Mouse (Mus musculus) ES-E14 (cell line): ENCODE measurements at regions not wholly inside any gene's neighbourhood (a gene's known extent, or its start where the extent isn't known, plus 50 kb on each side); places are given as distances from the start of the nearest gene placed in this dataset.

Experiments used
- CHD2 ChIP-seq: IDR thresholded peaks from 2 replicates; pipeline ENCODE4 v1.6.1; 2014; ENCODE audit warnings: mild to moderate bottlenecking, low read depth, low read length, inconsistent platforms
- HCFC1 ChIP-seq: IDR thresholded peaks from 2 replicates; pipeline ENCODE4 v1.6.1; 2012; ENCODE audit warnings: low read length, inconsistent platforms, borderline replicate concordance; ENCODE audit not compliant: insufficient read depth
- ZC3H11A ChIP-seq: IDR thresholded peaks from 2 replicates; pipeline ENCODE4 v1.6.1; 2012; ENCODE audit warnings: low read depth, mild to moderate bottlenecking, inconsistent platforms, low read length, borderline replicate concordance

GRCm38 (mm10) chr3:17788778-17789299 is 159.4 kb upstream of the Cypt12 start:
- no peak for TF ChIP-seq ZC3H11A
- TF ChIP-seq CHD2, result no peak
- TF ChIP-seq HCFC1, result no peak
